Mouse (Mus musculus): Measurements from ENCODE around the gene Hdac1.
"Not testable (repeated sequence)": the region's sequence is repeated elsewhere in the genome, so short reads cannot be mapped to it uniquely, and the experiment has no call there.

Hdac1 gene

DNA sequence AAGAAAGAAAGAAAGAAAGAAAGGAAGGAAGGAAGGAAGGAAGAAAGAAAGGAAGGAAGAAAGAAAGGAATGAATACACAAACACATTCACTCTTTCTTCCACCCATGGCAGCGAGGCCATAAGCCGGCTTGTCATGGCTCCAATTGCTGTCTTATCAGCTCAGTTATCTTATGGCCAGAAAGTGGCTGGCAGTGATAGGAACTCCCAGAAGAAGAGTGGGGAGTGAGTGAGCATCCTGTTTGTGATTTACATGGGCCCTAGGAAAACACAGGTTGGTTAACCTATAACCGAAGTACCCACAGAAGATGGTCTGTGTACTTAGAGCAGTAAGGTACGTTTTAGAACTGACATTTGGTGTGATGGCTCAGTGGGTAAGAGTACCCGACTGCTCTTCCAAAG lies 18.7 kb upstream of the Hdac1 start:
- CTCF ChIA-PET, result no interaction called here

DNA sequence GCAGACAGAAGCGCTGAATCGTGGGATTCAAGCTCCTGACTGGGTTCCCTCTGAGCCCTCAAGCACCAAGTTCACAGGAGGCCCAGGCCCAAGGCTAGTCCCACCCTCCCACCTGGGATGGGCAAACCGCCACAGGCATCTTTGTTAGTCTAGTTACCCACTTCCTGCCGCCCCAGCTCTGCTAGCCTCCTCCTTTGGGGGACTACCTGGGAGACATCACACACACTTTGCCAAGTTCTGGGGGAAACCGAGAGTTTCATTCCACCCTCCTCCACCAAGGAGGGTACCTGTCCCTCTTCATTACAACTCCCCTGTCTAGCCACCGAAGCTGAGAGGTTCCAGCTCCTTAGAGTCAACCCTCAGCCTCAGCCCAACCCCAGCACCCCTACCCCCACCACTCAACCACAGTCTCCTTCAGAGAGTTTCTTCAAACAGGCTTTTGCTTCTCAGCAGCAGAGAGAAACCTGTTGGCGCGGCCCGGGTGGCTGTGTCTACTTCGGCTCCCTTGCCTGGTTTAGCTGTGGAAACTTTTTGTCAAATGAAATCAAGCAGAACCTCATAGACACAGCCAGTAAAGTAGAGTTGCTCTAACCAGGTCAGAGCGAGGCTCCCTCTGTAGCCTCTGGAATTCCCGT lies 15.9 kb upstream of the Hdac1 start:
- CTCF ChIA-PET, result interaction anchor here (0.8 kb wide), 1 partner anchor 8 kb away, joined by 3 read pairs; no protein-coding TSS in a partner anchor

DNA sequence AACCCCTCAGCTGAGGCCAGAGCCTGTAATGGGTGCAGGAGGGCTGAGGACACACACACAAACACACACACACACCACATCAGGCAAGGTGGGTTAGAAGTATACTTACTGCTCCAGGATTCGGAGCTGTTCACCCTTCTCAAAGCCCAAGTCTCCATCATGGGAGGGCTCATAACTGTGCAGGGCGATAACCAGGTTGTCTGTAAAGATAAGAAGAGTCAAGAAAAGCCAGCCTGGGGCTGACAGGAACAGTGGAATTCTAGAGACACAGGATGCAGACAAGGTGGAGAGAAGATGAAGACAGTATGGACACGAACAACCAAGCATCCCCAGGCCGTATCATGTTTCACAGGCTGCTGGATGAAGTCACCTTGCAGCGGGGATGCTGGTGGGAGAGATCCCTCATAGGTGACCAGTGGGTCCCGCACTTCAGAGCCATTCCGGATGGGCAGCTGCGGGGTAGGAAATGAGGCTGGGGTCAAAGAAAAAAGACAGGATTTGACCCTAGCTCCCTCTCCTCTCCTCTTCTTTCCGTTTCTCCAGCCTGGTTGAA lies 14.8 kb upstream of the Hdac1 start:
- CTCF ChIA-PET, result interaction anchor here (1.0 kb wide), 1 partner anchor 20 kb away, joined by 3 read pairs; the partner anchor contains the start of gene Fam167b

DNA sequence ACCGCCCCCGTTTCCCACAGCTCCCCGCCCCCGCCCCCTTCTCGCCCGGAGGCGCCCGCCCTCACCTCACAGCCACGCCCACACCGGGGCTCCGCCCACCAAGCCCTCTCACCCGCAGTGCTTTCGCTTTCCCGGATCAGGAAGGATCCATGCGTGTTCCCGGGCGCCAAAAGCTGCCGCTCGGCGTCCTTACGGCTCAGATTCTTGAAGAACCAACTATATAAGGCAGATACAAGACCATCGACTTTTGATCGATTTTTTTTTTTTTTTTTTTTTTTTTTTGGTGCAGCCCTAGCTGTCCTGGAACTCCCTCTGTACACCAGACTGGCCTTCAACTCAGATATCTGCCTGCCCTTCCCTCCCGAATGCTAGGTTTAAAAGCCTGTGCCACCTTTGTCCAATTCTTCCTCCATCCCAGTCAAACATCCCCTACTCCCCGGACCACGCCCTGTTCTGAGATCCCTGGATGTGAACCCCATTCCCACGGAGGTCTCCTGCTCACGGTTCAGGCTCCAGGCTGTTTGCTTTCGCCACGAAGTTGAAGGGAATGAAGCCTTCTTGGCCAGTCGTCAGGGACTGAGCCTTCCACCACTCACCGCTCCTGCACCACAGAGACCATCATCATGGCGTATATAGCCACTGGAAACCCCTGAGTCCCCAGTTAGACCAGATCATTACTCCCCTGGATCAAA lies 14.2 kb upstream of the Hdac1 start:
- CTCF ChIA-PET, result interaction anchor here (1.0 kb wide), 2 partner anchors 15 to 26 kb away, joined by 3 to 7 read pairs; no protein-coding TSS in a partner anchor

DNA sequence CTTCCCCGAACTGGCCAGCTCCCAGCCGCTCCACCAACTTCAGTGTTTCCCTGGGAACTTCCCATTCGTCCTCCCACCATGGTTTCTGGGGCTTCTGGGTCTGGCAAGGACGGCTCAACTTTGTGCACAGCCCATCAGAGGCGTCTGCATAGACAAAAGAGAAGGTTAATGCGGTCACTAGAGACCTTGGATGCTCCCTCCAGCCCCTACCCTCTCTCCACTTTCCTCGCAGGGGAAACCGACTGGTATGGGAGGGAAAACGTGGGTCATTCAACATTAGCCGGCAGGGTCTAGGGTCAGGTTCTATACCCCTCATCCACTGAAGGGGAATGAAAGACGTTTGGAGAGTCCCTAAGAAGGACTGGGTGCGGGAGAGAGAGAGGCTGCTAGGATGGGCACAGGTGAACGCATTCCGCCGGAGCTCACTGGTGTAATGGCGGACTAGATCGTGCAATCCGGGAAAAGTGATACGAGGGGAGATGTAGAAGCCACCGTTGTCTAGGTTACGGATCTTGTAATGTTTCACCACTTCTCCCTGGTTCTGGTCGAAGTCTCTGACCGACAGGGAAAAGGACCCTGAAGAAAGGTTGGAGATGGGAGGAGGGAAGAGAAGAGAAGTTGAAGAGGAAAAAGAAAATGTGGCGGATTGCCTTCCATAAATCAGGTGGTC lies 13.5 kb upstream of the Hdac1 start:
- CTCF ChIA-PET, result interaction anchor here (0.6 to 1.5 kb wide), 5 partner anchors 16 to 35 kb away, joined by 3 to 7 read pairs (median 3); no protein-coding TSS in a partner anchor

DNA sequence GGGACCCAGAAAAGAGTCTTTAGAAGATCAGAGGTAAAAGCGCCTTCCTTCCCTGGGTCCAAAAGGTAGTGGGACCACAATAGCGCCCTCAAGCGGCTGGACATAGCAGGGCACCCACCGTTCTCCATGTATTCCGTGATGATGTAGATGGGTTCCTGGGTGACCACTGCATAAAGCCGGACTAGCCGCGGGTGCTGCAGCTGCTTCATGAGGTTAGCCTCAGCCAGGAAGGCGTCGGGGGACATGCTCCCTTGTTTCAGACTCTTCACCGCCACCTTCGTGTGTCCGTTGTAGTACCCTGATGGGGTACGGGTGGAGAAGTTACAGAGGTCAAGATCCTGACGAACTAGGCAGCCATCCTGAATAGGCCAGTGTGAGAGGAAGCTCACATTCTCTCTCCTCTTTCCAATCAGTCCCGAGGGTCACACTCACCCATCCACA lies 12.9 kb upstream of the Hdac1 start:
- CTCF ChIA-PET, result interaction anchor here (0.6 to 1.5 kb wide), 4 partner anchors 16 to 36 kb away, joined by 3 to 7 read pairs (median 3); no protein-coding TSS in a partner anchor

DNA sequence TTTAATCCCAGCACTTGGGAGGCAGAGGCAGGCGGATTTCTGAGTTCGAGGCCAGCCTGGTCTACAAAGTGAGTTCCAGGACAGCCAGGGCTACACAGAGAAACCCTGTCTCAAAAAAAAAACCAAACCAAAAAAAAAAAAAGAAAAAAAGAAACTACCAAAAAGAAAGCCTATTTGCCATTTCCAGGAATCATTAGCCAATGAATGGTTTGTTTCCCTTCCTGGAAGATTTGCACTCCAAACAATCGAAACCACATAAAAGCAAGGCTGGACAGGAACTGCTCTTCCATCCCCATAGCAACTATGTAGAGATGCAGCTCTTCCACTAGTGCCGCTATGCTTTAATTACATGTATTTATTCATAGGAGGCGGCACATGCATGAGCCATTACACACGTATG lies 12.0 kb upstream of the Hdac1 start:
- CTCF ChIA-PET, result interaction anchor here (0.7 to 1.5 kb wide), 2 partner anchors 17 to 21 kb away, joined by 4 to 7 read pairs; no protein-coding TSS in a partner anchor

DNA sequence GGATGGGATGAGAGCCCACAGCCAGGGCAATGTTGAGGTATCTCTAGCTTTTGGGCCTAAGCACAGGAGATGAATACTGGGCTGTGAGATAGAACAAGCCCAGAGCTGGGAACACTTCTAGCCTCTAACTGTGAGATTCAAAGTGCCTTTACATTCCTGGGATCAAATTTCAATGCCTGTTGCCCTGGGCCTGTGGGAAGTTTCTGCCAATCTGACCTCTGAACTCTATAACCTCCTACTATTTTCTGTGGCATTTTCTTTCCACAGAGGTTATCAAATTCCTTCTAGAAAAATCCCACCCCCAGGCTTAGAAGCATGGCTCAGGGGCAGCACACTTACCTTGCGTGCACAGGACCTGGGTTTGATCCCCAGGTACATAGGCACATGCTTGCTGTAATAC lies 7.8 kb upstream of the Hdac1 start:
- CTCF ChIA-PET, result interaction anchor here (0.6 to 1.3 kb wide), 2 partner anchors 9 to 184 kb away, joined by 3 to 6 read pairs; no protein-coding TSS in a partner anchor

DNA sequence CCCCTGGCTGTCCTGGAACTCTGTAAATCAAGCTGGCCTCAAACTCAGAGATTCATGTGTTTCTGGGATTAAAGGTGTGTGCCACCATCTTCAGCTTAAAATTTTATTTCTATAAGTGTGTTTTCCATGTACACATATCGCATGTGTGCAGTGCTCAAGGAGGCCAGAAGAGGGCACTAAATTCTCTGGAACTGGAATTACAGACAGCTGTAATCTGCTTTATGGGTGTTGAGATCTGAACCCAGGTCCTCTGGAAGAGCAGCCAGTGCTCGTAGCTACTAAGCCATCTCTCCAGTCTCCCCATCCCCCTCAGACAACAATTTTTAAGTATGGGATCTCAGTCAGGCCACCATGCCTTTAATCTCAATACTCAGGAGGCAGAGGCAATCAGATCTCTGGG lies 6.8 kb upstream of the Hdac1 start:
- CTCF ChIA-PET, result interaction anchor here (0.6 to 1.2 kb wide), 4 partner anchors 16 to 540 kb away, joined by 3 to 7 read pairs (median 4); no protein-coding TSS in a partner anchor

DNA sequence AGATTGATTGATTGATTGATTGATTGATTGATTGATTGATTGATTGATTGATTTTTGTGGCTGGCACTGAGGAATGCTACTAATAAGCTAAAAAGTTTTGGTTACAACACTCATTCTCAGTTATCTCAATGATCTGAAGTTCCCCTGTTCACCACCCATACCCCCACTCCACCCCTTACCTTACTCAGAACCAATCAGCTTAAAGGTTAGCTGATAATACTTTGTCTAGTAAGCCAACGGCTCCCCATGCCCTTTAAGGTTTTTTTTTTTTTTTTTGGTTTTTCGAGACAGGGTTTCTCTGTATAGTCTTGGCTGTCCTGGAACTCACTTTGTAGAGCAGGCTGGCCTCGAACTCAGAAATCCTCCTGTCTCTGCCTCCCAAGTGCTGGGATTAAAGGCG lies 5.1 kb upstream of the Hdac1 start:
- CTCF ChIA-PET, result interaction anchor here (0.7 to 0.9 kb wide), 4 partner anchors 52 to 516 kb away, joined by 3 to 13 read pairs (median 6); no protein-coding TSS in a partner anchor

DNA sequence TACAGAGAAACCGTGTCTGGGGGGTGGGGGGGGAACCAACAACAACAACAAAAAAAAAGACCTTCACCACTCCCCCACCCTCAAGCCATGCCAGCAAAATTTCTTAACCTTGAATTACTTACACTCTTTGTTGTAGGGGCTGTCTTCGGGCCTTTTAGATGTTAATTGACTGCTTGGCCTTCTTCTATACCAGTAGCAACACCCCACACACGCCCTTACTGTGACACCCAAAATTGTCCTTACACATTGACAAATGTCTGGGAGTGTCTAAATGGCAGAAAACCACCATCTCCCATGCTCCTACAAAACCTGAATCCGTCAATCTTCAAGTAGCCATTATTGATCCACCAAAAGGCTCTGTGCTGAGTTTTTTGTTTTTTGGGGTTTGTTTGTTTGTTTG lies 1.6 kb upstream of the Hdac1 start:
- CTCF ChIA-PET, result no interaction called here

DNA sequence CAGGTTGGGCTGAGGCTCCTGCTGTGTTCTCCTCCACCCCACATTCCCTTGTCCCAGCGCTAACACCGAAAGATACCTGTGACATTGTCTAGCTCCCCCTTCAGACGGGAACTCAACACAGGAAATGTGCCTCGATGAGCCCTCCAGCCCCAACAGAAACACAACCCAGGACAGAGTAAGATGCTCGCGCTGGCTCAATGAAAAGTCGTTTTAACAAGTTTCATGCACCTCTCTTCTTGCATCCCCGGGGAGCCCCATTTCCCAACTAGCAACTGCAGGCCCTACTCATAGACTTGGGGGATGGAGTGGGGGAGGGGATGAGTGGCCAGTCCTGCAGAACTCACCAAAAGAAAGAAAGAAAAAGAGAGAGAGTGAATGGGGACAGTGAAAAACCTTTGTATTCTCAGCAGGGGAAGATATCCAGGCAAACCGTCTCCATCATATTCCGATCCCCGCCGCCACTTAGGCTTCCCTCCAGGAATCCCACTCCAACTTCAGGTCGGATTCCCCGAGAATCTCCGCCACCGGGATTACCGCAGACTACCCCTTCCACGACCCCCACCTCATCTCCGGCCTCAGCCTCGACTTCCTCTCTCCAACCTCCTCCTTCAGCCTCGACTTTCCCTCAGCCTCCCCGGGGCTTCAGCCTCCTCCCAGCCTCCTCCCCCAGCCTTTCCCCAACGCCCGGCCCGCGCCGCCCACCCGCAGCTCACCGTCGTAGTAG lies 483 bp downstream of the Hdac1 start:
- CTCF ChIA-PET, result interaction anchor here (0.6 kb wide), 2 partner anchors 24 to 34 kb away, joined by 6 read pairs; no protein-coding TSS in a partner anchor

DNA sequence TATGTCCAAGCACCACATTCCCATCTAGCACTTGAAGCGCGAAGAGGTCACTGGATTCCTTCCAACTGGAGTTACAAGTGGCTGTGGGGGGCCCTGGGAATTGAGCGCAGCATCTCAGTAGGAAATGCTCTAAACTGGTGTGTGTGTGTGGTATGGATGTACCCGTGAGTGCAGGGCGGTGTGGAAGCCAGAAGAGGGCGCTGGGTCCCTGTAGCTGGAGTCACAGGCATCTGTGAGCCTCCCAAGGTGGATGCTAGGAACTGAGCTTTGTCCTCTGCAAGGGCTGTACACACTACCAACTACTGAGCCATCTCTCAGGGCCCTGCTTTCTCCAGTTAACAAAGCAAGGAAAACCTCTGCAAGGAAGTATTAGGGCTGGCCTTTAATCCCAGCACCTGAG lies 2.5 kb downstream of the Hdac1 start:
- CTCF ChIA-PET, result no interaction called here

DNA sequence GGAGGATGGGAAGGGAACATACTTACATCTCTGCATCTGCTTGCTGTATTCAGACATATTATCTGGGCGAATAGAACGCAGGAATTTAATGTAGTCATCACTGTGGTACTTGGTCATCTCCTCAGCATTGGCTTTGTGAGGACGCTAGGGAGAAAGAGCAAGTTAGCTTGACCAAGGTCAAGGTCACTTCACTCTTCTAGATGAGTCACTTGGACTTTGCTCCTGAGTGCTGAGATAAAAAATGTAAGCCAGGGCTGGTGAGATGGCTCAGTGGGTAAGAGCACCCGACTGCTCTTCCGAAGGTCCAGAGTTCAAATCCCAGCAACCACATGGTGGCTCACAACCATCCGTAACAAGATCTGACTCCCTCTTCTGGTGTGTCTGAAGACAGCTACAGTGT lies 13.6 kb downstream of the Hdac1 start:
- CTCF ChIA-PET, result not testable (repeated sequence)

DNA sequence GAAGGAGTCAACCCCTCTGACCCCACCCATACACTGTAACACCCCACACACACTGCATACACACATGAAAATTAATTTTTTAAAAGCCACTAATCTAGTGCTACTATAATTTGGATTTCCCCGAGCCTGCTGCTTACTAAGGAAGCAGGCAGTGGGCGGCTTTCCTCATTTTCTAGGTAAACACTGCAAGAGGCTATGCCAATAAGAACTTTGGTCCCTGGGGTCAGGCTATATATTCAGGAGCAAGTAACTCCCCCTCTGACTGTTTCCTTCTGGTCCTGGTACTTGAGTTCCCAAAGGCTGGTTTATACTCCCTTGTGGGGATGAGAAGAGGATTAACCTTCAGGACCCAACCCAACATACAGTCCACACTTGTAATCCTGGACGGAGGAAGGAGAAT lies 16.6 kb downstream of the Hdac1 start:
- CTCF ChIA-PET, result no interaction called here

DNA sequence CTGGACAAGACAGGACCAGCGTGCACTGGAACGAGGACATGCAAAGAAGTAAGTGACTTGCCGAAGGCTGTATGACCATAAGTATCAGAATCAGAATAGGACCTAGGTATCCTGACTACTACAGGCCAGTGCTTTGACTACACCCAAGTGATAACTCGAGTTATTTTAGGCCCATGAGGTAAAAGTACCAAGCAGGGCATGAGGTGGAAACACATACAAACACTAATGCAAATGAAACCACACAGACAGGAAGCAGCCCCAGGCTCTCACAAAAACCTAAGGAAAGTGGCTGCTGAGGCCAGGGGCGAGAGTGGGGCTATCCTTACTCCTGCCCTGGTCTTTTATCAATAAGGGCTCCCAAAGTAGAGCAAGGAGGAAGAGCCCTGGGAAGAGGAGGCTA lies 17.2 kb downstream of the Hdac1 start:
- CTCF ChIA-PET, result interaction anchor here (1.1 kb wide), 1 partner anchor 12 kb away, joined by 5 read pairs; the partner anchor contains the start of gene Marcksl1

DNA sequence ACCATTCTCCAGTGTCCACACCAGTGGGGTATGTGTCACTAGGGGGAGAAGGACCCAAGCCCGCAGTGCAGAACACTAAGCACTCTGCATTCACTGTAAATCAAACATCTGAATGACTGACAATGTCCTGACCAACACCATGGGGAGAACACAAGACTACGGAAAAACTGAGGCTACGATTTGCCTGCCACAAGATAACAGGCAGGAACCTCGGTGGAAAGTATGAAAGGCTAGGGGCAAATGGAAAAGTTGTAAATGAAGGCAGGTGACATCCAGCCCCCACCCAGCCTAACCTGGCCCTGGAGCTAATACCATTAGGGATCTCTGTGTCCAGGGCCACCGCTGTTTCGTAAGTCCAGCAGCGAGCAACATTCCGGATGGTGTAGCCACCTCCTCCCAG lies 24.0 kb downstream of the Hdac1 start:
- CTCF ChIA-PET, result interaction anchor here (0.5 kb wide), 1 partner anchor 65 kb away, joined by 3 read pairs; no protein-coding TSS in a partner anchor

DNA sequence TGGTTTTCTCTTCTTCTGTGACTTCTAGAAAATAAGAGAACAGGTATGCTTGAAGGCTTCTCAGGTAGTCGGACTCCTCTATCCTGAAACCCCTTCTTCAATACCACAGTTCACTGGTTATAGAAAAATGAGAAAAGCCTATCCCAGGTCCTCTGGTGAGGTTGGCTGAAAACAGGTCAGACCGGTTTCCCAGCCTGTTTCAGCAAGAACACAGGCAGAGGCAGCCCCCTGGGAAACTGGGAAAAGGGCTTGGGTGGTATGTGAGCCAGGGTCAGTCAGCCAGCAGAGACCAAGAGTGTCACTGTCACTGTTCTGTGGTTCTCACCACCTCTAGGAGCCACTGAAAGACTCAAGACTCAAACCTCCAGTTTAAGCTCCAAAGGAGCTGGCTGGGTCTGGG lies 25.6 kb downstream of the Hdac1 start:
- CTCF ChIA-PET, result no interaction called here

DNA sequence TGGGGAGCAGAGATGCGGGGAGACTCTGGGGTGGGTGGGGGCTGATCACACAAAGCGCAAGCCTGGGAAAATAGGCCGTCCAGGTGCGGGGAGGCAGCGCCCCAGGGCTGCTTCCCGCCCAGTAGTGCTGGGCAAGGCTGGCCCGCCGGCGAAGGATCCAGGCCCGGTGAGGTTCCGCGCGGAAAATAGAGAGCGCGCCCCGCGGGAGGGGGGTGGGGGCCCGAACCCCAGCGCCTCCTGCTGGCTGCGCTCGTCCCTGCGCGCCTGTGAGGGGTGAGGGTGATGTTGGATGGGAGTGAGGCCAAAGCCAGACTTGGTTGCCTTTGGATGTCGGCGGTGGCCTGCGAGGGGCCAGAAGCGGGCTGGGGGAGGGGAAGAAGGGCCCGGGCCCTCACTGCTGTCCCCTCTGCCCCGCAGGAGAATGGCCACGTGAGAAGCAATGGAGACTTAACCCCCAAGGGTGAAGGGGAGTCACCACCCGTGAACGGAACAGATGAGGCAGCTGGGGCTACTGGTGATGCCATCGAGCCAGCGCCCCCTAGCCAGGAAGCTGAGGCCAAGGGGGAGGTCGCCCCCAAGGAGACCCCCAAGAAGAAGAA lies 28.1 kb downstream of the Hdac1 start:
- CTCF ChIA-PET, result interaction anchor here (1.1 kb wide), 1 partner anchor 11 kb away, joined by 5 read pairs; no protein-coding TSS in a partner anchor

DNA sequence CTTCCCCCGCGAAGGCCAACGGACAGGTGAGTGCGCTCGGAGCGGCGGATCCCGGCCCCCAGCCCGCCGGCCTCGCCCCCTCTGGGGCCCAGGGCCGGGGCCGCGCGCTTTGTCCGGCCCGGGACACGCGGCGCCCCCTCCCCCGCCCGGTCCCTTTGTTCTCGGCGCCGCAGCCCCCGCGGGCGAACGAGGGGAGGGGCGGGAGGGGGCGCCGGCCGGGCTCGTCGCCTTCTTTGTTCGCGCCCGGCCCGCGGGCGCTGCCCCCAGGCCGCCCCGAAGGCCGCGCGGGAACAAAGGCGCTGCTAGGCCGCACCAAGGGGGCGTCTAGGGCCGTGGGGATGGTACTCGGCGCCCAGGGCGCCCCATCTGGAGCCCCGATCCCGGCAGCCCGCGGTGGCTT lies 28.6 kb downstream of the Hdac1 start:
- CTCF ChIA-PET, result interaction anchor here (0.6 to 1.1 kb wide), 2 partner anchors 11 to 137 kb away, joined by 3 to 5 read pairs; no protein-coding TSS in a partner anchor
